Mouse (Mus musculus): ENCODE results near the gene Spats2. TPM values are rescaled to one million over a fixed set of nuclear protein-coding genes. Genes with fewer than 3 reads are reported as not detected.
"Not testable (repeated sequence)": the region's sequence is repeated elsewhere in the genome, so short reads cannot be mapped to it uniquely, and the experiment has no call there.

The Spats2 gene
- polyA plus RNA-seq, 1 experiment, result 41.7 TPM

DNA sequence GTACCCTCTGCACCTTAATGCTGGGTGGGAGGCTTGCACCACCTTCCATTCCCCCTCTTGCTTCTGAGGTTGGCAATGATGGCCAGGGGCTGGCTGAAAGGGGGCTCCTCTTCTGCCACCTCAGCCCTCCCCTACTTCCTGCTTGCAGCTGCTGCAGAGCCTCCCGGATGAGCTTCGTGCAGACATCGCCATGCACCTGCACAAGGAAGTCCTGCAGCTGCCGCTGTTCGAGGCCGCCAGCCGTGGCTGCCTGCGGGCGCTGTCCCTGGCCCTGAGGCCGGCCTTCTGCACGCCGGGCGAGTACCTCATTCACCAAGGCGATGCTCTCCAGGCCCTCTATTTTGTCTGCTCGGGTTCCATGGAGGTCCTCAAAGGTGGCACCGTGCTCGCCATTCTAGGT lies 108.0 kb downstream of the Spats2 start:
- no peak overlapping the region for H3K4me3 ChIP-seq (ENCODE audit: insufficient read depth, low read length)
- H3K27ac ChIP-seq (ENCODE audit: insufficient read depth, low read length), result no peak overlapping the region
- TF ChIP-seq CTCF (IDR thresholded peaks at IDR 0.05; ENCODE audit: borderline replicate concordance, insufficient read depth, low read length) (no peak), POLR2A (IDR thresholded peaks at IDR 0.05; ENCODE audit: low read depth, low read length) (no peak)
- no peaks in the 10 kb centered on the region for H3K4me1 ChIP-seq (ENCODE audit: control insufficient read depth, insufficient read depth, low read length)

DNA sequence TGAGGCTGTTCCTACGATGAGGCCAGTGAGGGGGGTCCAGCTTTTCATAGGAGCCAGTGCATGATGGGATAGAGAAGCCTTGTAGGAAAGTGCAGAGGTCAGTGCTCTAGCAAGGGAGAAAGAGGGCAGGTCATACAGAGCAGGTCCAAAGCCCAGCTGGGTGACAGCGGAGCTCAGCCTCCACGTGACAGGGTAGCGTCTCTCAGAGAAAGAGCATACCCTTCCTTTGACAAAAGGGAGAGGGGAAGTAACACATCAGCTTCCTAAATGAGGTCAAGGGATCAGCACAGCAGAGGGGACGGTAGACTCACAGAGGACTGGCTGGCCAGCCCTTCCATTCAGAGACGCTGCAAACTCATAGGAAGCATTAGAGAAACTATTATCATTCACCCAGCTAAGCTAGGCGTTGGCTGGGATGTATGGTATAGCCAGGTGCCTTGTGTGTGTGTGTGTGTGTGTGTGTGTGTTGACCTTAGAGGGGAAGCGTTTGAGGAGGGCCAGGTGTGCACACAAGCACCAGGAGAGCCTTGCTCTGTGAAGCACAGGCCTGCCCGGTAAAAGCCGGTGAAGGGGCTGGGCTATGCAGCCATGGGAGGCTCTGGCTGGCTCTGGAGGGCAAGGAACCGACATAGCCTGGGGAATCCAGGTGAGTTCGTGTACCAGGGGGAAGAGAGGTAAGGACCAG lies 108.8 kb downstream of the Spats2 start:
- no peak for TF ChIP-seq CTCF (IDR thresholded peaks at IDR 0.05; ENCODE audit: borderline replicate concordance, insufficient read depth, low read length)
- TF ChIP-seq POLR2A (IDR thresholded peaks at IDR 0.05; ENCODE audit: low read depth, low read length), result no peak
- Histone ChIP-seq H3K4me3 (ENCODE audit: insufficient read depth, low read length) (no peak overlapping the region), H3K4me1 (ENCODE audit: control insufficient read depth, insufficient read depth, low read length) (no peaks in the 10 kb centered on the region), H3K27ac (ENCODE audit: insufficient read depth, low read length) (no peak overlapping the region)

DNA sequence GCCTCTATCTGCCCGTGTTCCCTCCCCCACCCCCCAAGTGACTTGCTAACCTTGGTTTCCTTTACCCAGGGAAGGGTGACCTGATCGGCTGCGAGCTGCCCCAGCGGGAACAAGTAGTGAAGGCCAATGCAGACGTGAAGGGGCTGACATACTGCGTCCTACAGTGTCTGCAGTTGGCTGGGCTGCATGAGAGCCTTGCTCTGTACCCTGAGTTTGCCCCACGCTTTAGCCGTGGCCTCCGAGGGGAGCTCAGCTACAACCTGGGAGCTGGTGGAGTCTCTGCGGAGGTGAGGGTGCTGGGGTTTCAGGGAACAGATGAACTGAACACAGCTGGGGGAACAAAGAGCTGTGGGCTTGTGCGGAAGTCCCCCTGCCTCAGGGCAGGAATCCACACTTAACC lies 112.3 kb downstream of the Spats2 start:
- TF ChIP-seq POLR2A (IDR thresholded peaks at IDR 0.05; ENCODE audit: low read depth, low read length), result no peak
- no peak for TF ChIP-seq CTCF (IDR thresholded peaks at IDR 0.05; ENCODE audit: borderline replicate concordance, insufficient read depth, low read length)
- Histone ChIP-seq H3K4me1 (ENCODE audit: control insufficient read depth, insufficient read depth, low read length) (no peaks in the 10 kb centered on the region), H3K4me3 (ENCODE audit: insufficient read depth, low read length) (no peak overlapping the region), H3K27ac (ENCODE audit: insufficient read depth, low read length) (no peak overlapping the region)

DNA sequence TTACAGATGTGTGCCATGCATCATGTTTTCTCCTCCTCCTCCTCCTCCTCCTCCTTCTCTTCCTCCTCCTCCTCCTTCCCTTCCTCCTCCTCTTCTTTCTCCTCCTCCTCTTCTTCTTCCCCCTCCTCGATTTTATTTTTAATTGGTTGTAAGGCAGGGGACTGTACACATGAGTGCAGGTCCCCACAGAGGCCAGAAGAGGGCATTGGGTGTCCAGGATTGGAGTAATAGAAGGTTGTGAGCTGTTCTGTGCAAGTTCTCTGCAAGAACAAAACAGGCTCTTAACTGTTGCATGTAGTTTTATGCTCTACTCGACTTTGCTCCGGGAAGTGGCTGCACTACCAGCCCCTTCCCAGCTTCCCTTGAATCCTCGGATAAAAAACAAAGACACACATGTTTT lies 114.4 kb downstream of the Spats2 start:
- H3K4me1 ChIP-seq (ENCODE audit: control insufficient read depth, insufficient read depth, low read length), result no peaks in the 10 kb centered on the region
- no peak overlapping the region for H3K4me3 ChIP-seq (ENCODE audit: insufficient read depth, low read length)
- H3K27ac ChIP-seq (ENCODE audit: insufficient read depth, low read length), result no peak overlapping the region
- no peak for TF ChIP-seq CTCF (IDR thresholded peaks at IDR 0.05; ENCODE audit: borderline replicate concordance, insufficient read depth, low read length)
- TF ChIP-seq POLR2A (IDR thresholded peaks at IDR 0.05; ENCODE audit: low read depth, low read length), result no peak

DNA sequence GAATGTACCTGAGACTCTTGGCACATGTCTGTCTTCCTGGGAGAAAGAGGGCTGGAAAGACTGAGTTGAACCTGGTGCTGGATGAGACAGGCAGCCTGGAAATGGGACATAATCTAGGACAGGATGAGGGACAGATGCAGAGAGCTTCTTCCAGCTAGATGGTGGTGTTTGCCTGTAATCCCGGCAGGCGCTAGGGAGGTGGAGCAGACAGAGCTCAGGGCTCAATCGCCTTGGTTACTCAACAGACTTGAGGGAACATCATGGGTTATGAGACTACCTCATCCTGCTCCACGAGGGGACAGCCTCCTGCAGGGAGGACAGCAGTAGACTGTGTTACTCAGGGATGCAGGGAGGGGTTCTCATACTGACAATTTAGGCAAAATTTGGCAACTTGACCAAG lies 115.5 kb downstream of the Spats2 start:
- TF ChIP-seq POLR2A (IDR thresholded peaks at IDR 0.05; ENCODE audit: low read depth, low read length), result no peak
- no peak for TF ChIP-seq CTCF (IDR thresholded peaks at IDR 0.05; ENCODE audit: borderline replicate concordance, insufficient read depth, low read length)
- Histone ChIP-seq H3K27ac (ENCODE audit: insufficient read depth, low read length) (no peak overlapping the region), H3K4me1 (ENCODE audit: control insufficient read depth, insufficient read depth, low read length) (no peaks in the 10 kb centered on the region), H3K4me3 (ENCODE audit: insufficient read depth, low read length) (no peak overlapping the region)

DNA sequence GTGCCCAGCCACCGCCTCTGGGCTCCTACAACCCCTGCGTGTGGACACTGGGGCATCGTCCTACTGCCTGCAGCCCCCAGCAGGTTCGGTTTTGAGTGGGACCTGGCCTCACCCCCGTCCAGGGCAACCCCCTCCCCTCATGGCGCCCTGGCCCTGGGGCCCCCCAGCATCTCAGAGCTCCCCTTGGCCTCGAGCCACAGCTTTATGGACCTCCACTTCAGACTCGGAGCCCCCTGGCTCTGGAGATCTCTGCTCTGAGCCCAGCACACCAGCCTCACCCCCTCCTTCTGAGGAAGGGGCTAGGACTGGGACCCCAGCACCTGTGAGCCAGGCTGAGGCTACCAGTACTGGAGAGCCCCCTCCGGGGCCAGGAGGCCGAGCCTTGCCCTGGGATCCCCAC lies 116.3 kb downstream of the Spats2 start:
- no peak for TF ChIP-seq CTCF (IDR thresholded peaks at IDR 0.05; ENCODE audit: borderline replicate concordance, insufficient read depth, low read length)
- TF ChIP-seq POLR2A (IDR thresholded peaks at IDR 0.05; ENCODE audit: low read depth, low read length), result no peak
- Histone ChIP-seq H3K4me1 (ENCODE audit: control insufficient read depth, insufficient read depth, low read length) (no peaks in the 10 kb centered on the region), H3K27ac (ENCODE audit: insufficient read depth, low read length) (no peak overlapping the region), H3K4me3 (ENCODE audit: insufficient read depth, low read length) (no peak overlapping the region)

DNA sequence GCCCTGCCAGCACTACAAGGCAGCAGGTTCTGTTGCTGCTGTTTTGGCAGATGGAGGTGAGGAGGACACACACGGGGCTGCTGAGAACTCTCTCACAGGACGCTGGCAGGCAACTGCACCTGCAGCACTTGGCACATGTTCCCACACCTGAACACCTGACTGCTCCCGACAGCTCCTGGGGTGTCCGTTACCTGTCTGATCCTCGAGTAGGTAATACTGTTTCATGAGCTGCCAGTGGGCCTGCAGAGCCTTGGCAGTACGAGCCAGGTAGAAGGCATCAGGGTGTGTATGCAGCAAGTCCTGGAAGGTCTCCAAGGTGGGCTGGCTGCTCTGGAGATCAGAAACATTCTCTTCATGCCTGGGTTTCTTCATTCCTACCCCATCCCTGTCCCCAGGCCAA lies 121.0 kb downstream of the Spats2 start:
- H3K4me3 ChIP-seq (ENCODE audit: insufficient read depth, low read length); H3K4me1 ChIP-seq (ENCODE audit: control insufficient read depth, insufficient read depth, low read length); H3K27ac ChIP-seq (ENCODE audit: insufficient read depth, low read length): not testable (repeated sequence)

DNA sequence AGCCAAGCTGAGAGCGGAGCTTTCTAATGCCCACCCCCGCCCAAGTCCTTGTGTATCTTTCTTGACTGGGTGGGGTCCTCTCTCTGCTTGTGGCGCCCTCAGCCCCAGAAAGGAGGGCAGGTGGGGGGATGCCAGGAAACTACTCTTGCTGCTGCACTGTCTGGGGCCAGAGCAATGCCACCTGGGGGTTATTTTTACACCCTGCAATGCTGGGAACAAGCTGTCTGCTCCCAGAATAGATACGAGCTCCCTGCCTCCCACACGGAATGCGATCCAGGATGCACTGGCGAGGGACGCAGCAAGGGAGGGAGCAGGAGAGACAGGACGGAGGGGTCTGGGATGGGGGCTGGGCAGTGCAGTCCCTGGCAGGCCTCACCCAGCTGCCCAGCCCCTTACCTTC lies 123.3 kb downstream of the Spats2 start:
- Histone ChIP-seq H3K27ac (ENCODE audit: insufficient read depth, low read length) (no peak overlapping the region), H3K4me1 (ENCODE audit: control insufficient read depth, insufficient read depth, low read length) (peaks cover 5% of the 10 kb centered on the region), H3K4me3 (ENCODE audit: insufficient read depth, low read length) (no peak overlapping the region)
- TF ChIP-seq CTCF (IDR thresholded peaks at IDR 0.05; ENCODE audit: borderline replicate concordance, insufficient read depth, low read length), result no peak
- no peak for TF ChIP-seq POLR2A (IDR thresholded peaks at IDR 0.05; ENCODE audit: low read depth, low read length)

DNA sequence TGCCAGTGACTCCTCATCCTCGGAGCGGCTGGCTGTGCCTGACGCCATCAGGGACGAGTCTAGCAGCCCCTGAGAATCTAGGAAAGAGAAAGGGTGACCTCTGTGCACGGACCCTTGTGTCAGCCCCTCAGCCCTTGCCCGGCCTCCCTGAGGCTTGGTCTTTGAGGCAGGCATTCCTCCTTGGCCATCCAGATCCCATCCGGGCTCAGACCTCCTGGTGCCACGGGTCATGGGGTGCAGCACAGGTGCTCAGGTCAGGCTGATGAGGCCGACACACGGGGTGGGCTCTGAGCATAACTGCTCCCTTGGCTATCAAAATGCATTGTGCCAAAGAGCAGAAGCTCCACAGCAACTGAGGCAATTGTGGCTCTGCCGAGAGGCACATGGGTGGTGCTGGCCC lies 124.2 kb downstream of the Spats2 start:
- Histone ChIP-seq H3K4me1 (ENCODE audit: control insufficient read depth, insufficient read depth, low read length) (peaks cover 5% of the 10 kb centered on the region), H3K4me3 (ENCODE audit: insufficient read depth, low read length) (no peak overlapping the region), H3K27ac (ENCODE audit: insufficient read depth, low read length) (no peak overlapping the region)
- no peak for TF ChIP-seq CTCF (IDR thresholded peaks at IDR 0.05; ENCODE audit: borderline replicate concordance, insufficient read depth, low read length)
- TF ChIP-seq POLR2A (IDR thresholded peaks at IDR 0.05; ENCODE audit: low read depth, low read length), result no peak

DNA sequence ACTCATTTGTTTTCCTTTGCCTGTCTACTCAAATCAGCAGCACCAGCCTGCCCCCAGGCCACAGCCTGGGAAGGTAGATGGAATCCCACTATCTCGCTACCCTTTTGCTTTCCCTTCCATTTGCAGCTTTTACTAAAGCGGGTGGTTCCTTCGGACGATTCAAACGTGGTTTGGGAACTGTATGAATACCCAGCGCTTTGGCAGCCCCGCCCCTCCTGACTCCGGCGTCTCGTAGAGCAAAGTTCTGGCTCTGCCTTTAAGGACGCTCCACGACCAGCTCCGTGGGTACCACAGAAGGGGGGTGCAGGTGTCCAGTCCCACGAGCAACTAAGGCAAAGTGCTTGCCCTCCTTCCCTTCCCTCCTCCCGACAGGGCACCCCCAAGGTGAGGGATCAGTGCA lies 125.4 kb downstream of the Spats2 start:
- TF ChIP-seq POLR2A (IDR thresholded peaks at IDR 0.05; ENCODE audit: low read depth, low read length), result 0 out of 2 replicates have a peak, but pooled peaks have one; percentile 42
- not testable (repeated sequence) for H3K4me1 ChIP-seq (ENCODE audit: control insufficient read depth, insufficient read depth, low read length); H3K27ac ChIP-seq (ENCODE audit: insufficient read depth, low read length)
- H3K4me3 ChIP-seq (ENCODE audit: insufficient read depth, low read length), result peak overlapping the region; percentile 75
